Mouse (Mus musculus) liver, postnatal 0 days (tissue): ENCODE data around the gene Srgap1.

Source experiments
- CTCF ChIP-seq: sonication (generic); IDR thresholded peaks from 2 replicates; pipeline ENCODE4 v1.5.1; 2016; ENCODE audit warnings: antibody characterized with exemption, low read depth
- EP300 ChIP-seq: IDR thresholded peaks from 2 replicates; pipeline ENCODE4 v1.6.1; 2016; ENCODE audit warnings: antibody characterized with exemption, low read depth, mild to moderate bottlenecking

DNA sequence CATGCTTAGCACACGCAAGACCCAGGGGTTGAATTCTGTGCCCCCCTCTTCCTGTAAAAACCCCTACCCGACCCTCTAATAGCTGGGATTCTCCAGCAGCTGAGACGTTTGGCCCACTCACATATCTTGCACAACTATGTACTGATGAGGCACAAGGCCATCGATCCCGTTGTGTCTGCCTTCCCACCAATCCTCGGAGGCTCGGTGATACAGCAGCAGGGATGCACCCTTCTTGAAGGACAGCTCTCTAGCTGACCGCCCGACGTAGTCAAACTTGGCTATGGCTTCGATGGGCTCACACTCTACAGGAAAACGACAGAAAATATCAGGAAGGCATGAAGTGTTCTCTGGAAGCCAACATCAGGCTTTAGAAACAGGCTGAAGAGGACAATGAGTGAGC is 252.6 kb downstream of the Srgap1 start:
- TF ChIP-seq CTCF (no peak), EP300 (no peak)
